Mouse (Mus musculus): ENCODE data around the gene Zdhhc3.

Zdhhc3 gene

DNA sequence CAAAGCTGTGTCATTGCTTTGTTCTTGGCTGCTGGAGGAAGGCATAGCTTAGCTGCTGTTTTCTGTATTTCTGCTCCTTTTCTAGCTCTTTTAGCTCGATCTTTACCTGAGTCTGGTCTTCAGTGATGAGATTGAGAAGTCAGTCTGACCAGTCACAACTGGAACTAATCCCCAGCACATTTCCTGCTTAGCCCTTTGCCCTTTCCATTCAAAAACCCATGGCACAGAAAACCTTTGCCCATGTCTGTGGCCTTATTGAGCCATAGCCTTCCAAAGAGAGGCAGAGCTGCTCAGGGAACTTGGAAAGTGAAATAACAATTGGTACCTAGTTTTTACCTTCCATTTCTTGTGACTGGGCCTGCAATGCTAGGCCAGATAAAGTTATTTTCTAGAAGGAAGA, 2.6 kb upstream of the Zdhhc3 start:
- no peak for DNase-seq (ENCODE audit: low spot score in 2 of 2)

DNA sequence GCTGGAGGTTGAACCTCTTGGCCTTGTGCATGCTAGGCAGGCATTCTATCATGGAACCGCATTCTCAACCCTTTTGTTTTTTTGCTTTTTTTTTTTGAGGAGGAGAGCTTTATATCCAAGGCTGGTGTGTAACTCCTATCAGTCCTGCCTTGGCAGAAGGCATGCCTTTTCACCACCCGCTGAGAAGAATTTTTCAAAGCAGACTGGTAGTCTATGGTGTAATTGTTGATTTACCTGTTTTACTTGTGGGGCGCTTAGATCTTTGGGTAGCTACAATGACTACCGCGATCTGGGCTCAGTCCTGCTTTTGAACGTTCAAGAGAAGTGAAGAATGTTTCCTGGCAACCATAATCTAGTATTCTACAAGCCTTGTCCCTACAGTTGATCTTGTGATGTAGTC, 926 bp upstream of the Zdhhc3 start:
- DNase-seq (ENCODE audit: low spot score in 2 of 2), result no peak

GRCm38 (mm10) chr9:123111751-123112221, 1.2 kb downstream of the Zdhhc3 start:
- no peak for DNase-seq (ENCODE audit: low spot score in 2 of 2)

- no peak for DNase-seq (ENCODE audit: low spot score in 2 of 2)
Observed at GRCm38 (mm10) chr9:123109188-123109587, 3.8 kb downstream of the Zdhhc3 start.

DNA sequence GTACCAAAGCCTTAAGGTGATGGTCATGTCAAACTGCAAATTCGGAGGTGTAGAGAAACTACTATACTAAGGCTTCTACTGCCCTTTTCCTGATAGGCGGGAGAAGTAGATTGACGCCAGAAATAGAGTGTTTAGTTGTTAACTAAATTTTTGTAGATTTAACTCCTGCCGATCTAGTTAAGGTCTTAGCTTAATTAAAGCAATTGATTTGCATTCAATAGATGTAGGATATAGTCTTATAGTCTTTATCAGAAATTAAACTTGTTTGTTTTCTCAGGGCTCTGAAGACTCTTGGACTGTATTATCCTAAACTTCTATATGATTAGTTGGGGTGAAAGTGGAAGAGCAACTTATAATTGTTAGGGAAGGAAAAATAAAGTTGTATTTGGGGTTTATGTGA, 5.8 kb downstream of the Zdhhc3 start:
- no peak for DNase-seq (ENCODE audit: low spot score in 2 of 2)

DNA sequence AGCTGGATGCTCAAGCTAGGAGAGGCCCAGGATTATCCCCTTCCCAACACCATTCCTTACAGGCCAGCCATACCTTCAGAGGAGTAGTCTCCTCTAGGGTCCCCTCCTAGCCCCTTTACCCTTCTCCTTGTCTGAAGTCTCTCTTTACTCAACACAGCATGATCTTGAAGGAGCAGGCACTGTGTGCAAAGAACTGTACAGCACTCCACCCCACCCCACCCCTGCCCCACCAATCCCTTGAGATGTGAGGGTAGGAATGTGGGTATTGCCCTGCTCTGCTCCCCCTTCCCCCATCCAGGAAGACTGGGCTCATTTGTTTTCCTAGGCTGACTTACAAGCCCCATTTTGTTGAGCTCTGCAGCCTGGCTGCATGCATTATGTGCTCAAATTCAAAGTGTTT, 8.6 kb downstream of the Zdhhc3 start:
- no peak for DNase-seq (ENCODE audit: low spot score in 2 of 2)

DNA sequence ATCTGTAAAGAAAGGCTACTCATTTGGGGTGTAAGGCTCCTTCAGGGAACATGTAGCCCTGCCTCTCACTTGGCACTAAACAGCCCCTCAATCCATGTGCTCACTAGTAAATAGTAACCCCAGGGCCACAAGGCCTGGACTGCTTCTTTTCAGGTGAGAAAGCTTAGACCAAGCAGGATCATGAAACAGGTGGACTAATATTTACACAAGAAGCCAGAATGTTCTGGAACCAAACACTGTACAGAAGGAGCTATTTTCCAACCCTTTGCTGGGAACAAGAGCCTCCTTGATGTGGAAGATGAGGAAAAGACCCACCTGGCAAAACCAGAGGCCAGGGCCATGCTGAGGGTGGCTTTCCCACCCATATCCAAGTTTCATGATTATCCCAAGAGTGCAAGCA, 9.6 kb downstream of the Zdhhc3 start:
- no peak for DNase-seq (ENCODE audit: low spot score in 2 of 2)

DNA sequence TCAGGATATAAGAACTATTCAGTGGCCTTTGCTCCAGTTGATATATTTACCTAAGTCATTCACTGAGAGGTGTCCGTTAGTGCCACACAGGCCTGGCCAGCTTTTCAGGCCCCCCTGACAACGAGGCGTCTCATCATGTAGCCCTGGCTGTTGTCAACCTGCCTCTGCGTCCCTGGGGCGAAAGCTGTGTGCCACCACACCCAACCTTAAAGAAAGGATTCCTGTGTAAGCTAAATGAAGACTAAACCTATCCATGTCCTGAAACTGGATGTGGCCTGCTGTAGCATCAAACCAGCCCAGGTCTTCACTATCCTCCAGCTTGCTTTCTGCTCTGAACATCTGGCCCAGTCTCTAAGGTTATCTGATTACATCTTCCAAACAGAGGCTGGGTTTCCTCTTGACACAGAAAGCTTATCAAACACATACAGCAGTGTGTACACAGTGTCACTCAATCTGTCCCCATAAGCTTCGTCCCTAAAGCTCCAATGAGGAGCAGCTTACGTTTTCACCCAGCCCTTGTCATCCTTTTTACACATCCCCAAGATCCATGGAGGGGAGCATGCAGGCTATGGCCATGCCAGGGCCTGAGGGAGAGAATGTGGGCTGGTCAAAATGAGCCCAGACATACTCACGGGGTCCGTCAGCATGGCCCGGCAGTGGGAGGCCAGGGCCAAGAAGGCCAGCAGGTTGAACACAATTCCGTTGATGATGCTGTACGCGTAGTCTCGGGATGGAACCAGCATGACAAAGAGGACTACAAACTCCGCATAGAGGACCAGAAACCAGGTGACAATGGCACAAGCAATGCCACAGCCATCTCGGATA, 13.2 kb downstream of the Zdhhc3 start:
- DNase-seq (ENCODE audit: low spot score in 2 of 2), result no peak

DNA sequence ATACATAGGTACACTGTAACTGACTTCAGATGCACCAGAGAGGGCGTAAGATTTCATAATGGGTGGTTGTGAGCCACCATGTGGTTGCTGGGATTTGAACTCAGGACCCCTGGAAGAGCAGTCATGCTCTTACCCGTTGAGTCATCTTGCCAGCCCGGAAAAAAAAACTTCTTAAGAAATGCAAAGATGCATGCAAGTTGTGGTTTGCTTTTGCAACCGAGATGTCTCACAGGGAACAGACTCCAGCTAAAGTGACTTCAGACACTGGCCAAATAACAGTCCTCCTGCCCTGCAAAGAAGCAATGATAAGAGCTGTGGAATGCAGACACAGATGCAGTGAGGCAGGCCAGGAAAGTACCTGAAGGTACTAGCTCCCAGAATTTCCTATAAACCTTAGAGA, 22.2 kb downstream of the Zdhhc3 start:
- no peak for DNase-seq (ENCODE audit: low spot score in 2 of 2)

GRCm38 (mm10) chr9:123087558-123087957, 25.4 kb downstream of the Zdhhc3 start:
- no peak for DNase-seq (ENCODE audit: low spot score in 2 of 2)

DNA sequence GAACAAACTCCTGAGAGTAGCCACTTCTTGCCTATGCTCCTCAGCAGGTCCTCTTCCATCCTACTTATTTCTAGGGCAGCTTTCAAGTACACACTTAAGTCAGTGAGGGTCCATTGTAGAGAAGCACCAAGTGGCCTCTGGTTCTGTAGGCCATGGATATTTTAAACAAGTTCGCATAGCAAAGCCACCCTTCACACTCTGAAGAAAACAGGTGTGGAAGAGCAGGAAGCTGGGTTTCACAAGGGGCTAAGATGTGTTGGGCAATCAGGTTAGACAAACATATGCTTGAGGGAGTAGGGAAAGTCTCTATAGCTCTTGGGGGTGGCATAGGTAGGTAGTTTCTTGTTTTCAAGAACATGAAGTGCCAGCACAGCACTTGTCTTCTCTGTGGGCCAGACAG, 27.6 kb downstream of the Zdhhc3 start:
- DNase-seq (ENCODE audit: low spot score in 2 of 2), result no peak

- no peak for DNase-seq (ENCODE audit: low spot score in 2 of 2)
Observed at GRCm38 (mm10) chr9:123080796-123081195, 32.2 kb downstream of the Zdhhc3 start.

GRCm38 (mm10) chr9:123080355-123080754, 32.6 kb downstream of the Zdhhc3 start:
- DNase-seq (ENCODE audit: low spot score in 2 of 2), result no peak

- DNase-seq (ENCODE audit: low spot score in 2 of 2), result no peak
Observed at GRCm38 (mm10) chr9:123079149-123079548, 33.9 kb downstream of the Zdhhc3 start.

- no peak for DNase-seq (ENCODE audit: low spot score in 2 of 2)
Observed at GRCm38 (mm10) chr9:123060172-123060571, 52.8 kb downstream of the Zdhhc3 start.

DNA sequence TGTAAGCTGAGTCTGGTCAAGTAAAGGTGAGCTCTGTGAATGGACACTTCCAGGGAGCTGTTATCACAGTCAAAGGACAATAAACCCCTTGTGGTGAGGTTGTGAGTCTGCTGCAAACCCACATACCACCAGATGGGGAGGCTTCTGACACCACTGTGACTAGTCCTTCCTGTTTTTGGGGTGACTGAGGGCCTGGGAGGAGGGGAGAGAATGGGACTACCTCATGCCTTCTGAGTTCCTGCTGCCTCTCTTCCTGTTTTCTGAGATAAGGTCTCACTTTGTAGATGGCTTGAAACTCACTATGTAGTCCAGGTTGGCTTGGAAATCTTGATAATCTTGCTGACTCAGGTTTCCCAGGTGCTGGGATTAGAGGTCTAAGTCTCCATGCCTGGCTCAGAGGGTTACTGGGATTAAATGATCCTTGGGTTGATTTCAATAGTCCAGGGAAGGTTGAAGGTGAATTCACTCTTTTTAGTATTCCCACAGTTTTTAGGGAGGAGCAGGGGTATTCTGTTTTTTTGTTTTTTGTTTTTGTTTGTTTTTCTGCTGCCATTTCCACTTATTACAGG, 54.2 kb downstream of the Zdhhc3 start:
- DNase-seq (ENCODE audit: low spot score in 2 of 2), result no peak

GRCm38 (mm10) chr9:123047665-123048064, 65.3 kb downstream of the Zdhhc3 start:
- no peak for DNase-seq (ENCODE audit: low spot score in 2 of 2)

- no peak for DNase-seq (ENCODE audit: low spot score in 2 of 2)
Observed at GRCm38 (mm10) chr9:123034426-123034825, 78.6 kb downstream of the Zdhhc3 start, which contains the start of gene Tgm4. Tgm4 (plus strand) TSS chr9:123034726.

DNA sequence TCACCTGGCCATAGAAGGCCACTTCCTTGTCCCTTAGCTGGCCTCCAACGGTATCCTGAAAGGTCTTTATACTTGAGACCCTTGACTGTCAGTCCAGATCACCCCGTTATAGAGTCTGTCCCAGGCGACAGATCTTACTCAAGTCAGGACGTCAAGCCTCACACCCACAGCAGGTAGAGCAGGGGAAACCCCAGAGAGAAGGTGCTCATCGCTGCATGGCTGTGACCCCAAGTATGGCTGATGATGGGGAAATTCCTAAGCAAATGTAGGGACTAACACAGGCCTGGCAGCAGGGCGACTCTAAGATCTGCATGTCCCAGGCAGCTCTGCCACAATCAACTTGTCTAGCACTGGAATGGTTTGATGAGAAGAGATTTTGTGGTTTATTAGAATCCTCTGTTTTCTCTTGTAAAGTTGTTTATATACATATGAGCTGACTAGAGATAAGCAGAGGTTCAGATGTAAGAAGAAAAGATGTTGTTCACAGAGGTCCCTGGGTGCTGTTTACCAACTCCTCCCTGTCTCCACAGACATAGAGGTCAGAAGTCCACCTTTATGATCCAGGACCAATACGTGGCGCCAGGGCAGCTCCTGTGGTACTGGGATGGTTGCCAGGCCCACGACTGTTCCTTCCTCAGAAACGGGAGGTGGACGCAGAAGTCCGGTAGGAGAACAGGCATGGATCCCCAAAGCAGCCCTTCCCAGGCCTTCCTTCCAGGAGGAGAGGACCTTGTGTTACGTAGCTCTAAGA, 81.3 kb downstream of the Zdhhc3 start:
- DNase-seq (ENCODE audit: low spot score in 2 of 2), result no peak

GRCm38 (mm10) chr9:123024201-123024600, 88.8 kb downstream of the Zdhhc3 start:
- no peak for DNase-seq (ENCODE audit: low spot score in 2 of 2)

DNA sequence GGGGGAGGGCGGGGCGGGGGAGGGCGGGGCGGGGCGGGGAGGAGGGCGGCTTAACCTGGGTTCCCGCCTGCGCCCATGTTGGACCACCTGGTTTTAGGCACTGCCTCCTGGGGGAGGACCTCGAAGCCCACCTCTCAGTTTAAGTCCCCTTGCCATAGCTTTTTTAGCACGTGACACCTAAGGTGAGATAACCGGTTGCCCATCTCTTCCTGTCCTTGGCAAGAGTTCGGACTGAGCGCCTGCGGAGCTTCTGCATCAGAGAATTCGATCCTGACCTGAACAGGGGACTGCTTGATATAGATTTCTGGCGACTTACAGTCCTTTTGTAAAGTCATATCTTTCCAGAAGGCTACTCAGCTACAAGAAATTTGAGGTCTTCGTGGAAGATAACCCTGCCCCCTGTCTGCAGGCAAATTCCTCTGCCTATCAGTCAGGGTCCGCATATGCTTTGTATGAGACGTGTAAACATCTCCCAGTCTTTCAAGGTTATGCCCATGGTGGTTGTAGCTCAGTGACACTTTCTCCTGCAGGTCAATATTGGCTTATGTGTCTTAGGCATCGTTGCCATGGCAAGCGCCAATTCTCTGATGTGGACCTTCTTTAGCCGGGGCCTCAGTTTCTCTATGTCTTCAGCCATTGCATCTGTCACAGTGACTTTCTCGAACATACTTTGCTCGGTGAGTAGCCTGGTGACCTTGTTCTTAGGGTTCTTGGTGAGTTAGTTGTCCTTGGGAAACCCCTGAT, 91.2 kb downstream of the Zdhhc3 start:
- DNase-seq (ENCODE audit: low spot score in 2 of 2), result peak in 1 of 2 experiments; percentile 47

Data from right cerebral cortex, postnatal 10 days (tissue).